Mouse (Mus musculus): Measurements from ENCODE around the gene Gm21958.

DNA sequence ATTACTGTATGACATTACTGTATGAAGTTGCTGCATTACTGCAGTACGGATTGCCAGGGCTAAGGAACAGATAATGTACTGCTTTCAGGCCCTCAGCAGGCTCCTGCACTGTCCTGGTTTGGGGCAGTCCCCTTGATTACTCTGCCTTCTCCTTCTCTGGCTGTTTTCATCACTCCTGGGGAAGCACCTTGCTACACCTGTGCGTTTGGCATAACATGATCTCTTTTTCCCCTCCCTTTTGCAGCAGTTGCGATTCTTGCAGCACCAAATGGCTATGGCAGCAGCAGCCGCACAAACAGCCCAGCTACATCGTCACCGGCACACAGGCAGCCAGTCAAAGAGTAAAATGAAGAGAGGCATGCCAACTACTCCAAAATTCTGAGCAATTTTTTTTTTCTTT lies 13.9 kb upstream of the Gm21958 start:
- TF ChIP-seq POLR2A (IDR thresholded peaks at IDR 0.05; ENCODE audit: extremely low read depth, insufficient read depth, low read length) (no peak), CTCF (IDR thresholded peaks at IDR 0.05; ENCODE audit: low read depth, low read length) (no peak)

Measured in liver, adult 2 months (tissue).